Mouse (Mus musculus): ENCODE measurements around the gene Ascl3.

DNA sequence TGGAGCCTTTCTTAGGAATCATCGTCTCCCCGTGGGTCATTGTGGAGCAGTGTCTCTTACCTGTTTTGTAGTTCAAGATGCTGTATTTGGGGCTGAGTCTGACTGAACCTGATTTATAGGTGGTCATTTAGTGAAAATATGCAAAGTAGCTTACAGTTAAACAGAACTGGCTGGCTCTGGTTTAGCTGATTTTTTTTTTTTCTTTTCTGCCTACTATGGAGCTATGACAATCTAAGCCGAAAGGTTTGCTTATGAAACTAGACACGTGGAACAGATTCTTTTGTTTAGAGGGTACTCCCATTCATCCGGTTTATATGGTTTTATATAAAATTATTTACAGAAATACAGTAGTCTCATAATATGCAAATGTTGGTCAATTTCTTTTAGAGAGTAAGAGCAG, at the start of gene Ascl3:
- no peak for TF ChIP-seq ZC3H11A (IDR thresholded peaks at IDR 0.05; ENCODE audit: borderline replicate concordance, low read depth, low read length)
- TF ChIP-seq MAFK (IDR thresholded peaks at IDR 0.05; ENCODE audit: insufficient read depth, low read depth, low read length) = no peak
- no peak for TF ChIP-seq CHD2 (IDR thresholded peaks at IDR 0.05; ENCODE audit: low read depth, low read length)
- TF ChIP-seq HCFC1 (IDR thresholded peaks at IDR 0.05; ENCODE audit: borderline replicate concordance, insufficient read depth, low read length) = no peak
